Mouse (Mus musculus) CH12.LX (cell line): ENCODE measurements around the gene Nmrk1. TPM values are rescaled to one million over a fixed set of nuclear protein-coding genes. Genes with fewer than 3 reads are reported as not detected.

Experiments used
- DNase-seq: peaks from one replicate; pipeline ENCODE4 v3.0.0-alpha.2; 2013; ENCODE audit errors: extremely low read depth
- H3K27ac ChIP-seq: 2 replicates; pipeline ENCODE4 v1.5.1; 2012; ENCODE audit warnings: low read depth, mild to moderate bottlenecking, control low read depth, moderate library complexity; ENCODE audit not compliant: insufficient read depth
- H3K27me3 ChIP-seq: replicated peaks from 2 replicates; pipeline ENCODE3; 2012; ENCODE audit warnings: inconsistent platforms
- H3K36me3 ChIP-seq, 2 experiments: replicated peaks in 1 of 2; 2 replicates each; pipeline versions ENCODE3 to v1.6.1; 2012; ENCODE audit warnings: inconsistent platforms in 1 of 2, low read length in 1 of 2, mild to moderate bottlenecking in 1 of 2, mixed read lengths in 1 of 2, moderate library complexity in 1 of 2; ENCODE audit not compliant: control insufficient read depth in 1 of 2, insufficient read depth in 1 of 2
- H3K4me1 ChIP-seq, 2 experiments: 2 replicates each; pipeline ENCODE4 v1.6.1; 2012; ENCODE audit warnings: inconsistent platforms in 1 of 2, moderate library complexity in 1 of 2; ENCODE audit not compliant: insufficient read depth in 2 of 2, control insufficient read depth in 1 of 2
- H3K4me2 ChIP-seq: 2 replicates; pipeline ENCODE4 v1.6.1; 2012; ENCODE audit warnings: low read depth, mild to moderate bottlenecking, control low read depth; ENCODE audit not compliant: poor library complexity, insufficient read depth, severe bottlenecking
- H3K4me3 ChIP-seq, 3 experiments: fragments of 150-350 bp in 1 of 3; sonication (generic) in 1 of 3; replicated peaks in 1 of 3; 2 replicates each; pipeline versions ENCODE3 to v1.5.1; 2011 to 2012; ENCODE audit warnings: low read depth in 2 of 3, low read length in 2 of 3, mild to moderate bottlenecking in 2 of 3, moderate library complexity in 2 of 3, control low read depth in 1 of 3, improper control_type of control experiment in 1 of 3, inconsistent platforms in 1 of 3, mixed read lengths in 1 of 3; ENCODE audit not compliant: poor library complexity in 1 of 3
- H3K79me2 ChIP-seq: replicated peaks from 2 replicates; pipeline ENCODE4 v1.6.1; 2012; ENCODE audit warnings: mild to moderate bottlenecking, moderate library complexity; ENCODE audit not compliant: control insufficient read depth, poor library complexity, insufficient read depth, severe bottlenecking; ENCODE audit errors: extremely low read depth
- H3K9ac ChIP-seq: 2 replicates; pipeline ENCODE4 v1.6.1; 2012; ENCODE audit warnings: low read depth, mild to moderate bottlenecking, control low read depth, moderate library complexity; ENCODE audit not compliant: insufficient read depth
- H3K9me3 ChIP-seq: replicated peaks from 2 replicates; pipeline ENCODE3; 2012; ENCODE audit warnings: low read length, inconsistent platforms, mixed read lengths
- BHLHE40 ChIP-seq: IDR thresholded peaks from 2 replicates; pipeline ENCODE4 v1.6.1; 2011; ENCODE audit warnings: mild to moderate bottlenecking, low read depth, low read length, improper control_type of control experiment
- CHD1 ChIP-seq: IDR thresholded peaks from 2 replicates; pipeline ENCODE4 v1.6.1; 2012; ENCODE audit warnings: low read depth, low read length, improper control_type of control experiment, inconsistent platforms
- CHD2 ChIP-seq: IDR thresholded peaks from 2 replicates; pipeline ENCODE4 v1.6.1; 2011; ENCODE audit warnings: low read length, improper control_type of control experiment
- CTCF ChIP-seq, 2 experiments: IDR thresholded peaks in 1 of 2; conservative IDR thresholded peaks in 1 of 2; 2 replicates each; pipeline ENCODE4 v1.5.1; 2011 to 2012; ENCODE audit warnings: low read depth in 2 of 2, low read length in 2 of 2, improper control_type of control experiment in 1 of 2, inconsistent platforms in 1 of 2, mild to moderate bottlenecking in 1 of 2, moderate library complexity in 1 of 2
- E2F4 ChIP-seq: IDR thresholded peaks from 2 replicates; pipeline ENCODE4 v1.6.1; 2011; ENCODE audit warnings: low read depth, low read length, improper control_type of control experiment; ENCODE audit not compliant: insufficient replicate concordance
- ELF1 ChIP-seq: IDR thresholded peaks from 2 replicates; pipeline ENCODE4 v1.6.1; 2014; ENCODE audit warnings: low read depth, mild to moderate bottlenecking, inconsistent platforms, low read length, improper control_type of control experiment
- EP300 ChIP-seq: IDR thresholded peaks from 2 replicates; pipeline ENCODE4 v1.6.1; 2011; ENCODE audit warnings: low read length, improper control_type of control experiment
- ETS1 ChIP-seq: conservative IDR thresholded peaks from 2 replicates; pipeline ENCODE4 v1.6.1; 2012; ENCODE audit warnings: low read depth, mild to moderate bottlenecking, inconsistent platforms, low read length, improper control_type of control experiment, moderate library complexity
- GABPA ChIP-seq: IDR thresholded peaks from 2 replicates; pipeline ENCODE4 v1.6.1; 2012; ENCODE audit warnings: low read depth, low read length, improper control_type of control experiment, inconsistent platforms; ENCODE audit not compliant: insufficient replicate concordance
- HCFC1 ChIP-seq: IDR thresholded peaks from 2 replicates; pipeline ENCODE4 v1.6.1; 2012; ENCODE audit warnings: low read depth, mild to moderate bottlenecking, inconsistent platforms, low read length, improper control_type of control experiment
- IRF4 ChIP-seq: IDR thresholded peaks from 2 replicates; pipeline ENCODE4 v1.6.1; 2014; ENCODE audit warnings: low read depth, mild to moderate bottlenecking, inconsistent platforms, low read length, improper control_type of control experiment
- JUND ChIP-seq: conservative IDR thresholded peaks from 2 replicates; pipeline ENCODE4 v1.6.1; 2011; ENCODE audit warnings: low read depth, low read length, improper control_type of control experiment
- MAFK ChIP-seq: IDR thresholded peaks from 2 replicates; pipeline ENCODE4 v1.6.1; 2011; ENCODE audit warnings: low read length, improper control_type of control experiment; ENCODE audit not compliant: insufficient replicate concordance
- MAX ChIP-seq: IDR thresholded peaks from 2 replicates; pipeline ENCODE4 v1.6.1; 2011; ENCODE audit warnings: low read length, improper control_type of control experiment
- MAZ ChIP-seq: IDR thresholded peaks from 2 replicates; pipeline ENCODE4 v1.6.1; 2012; ENCODE audit warnings: low read depth, mild to moderate bottlenecking, inconsistent platforms, low read length, improper control_type of control experiment, moderate library complexity
- MEF2A ChIP-seq: IDR thresholded peaks from 2 replicates; pipeline ENCODE4 v1.6.1; 2014; ENCODE audit warnings: low read depth, mild to moderate bottlenecking, inconsistent platforms, low read length, improper control_type of control experiment, borderline replicate concordance
- MXI1 ChIP-seq: IDR thresholded peaks from 2 replicates; pipeline ENCODE4 v1.6.1; 2011; ENCODE audit warnings: mild to moderate bottlenecking, low read depth, low read length, improper control_type of control experiment
- MYC ChIP-seq: IDR thresholded peaks from 2 replicates; pipeline ENCODE4 v1.6.1; 2011; ENCODE audit warnings: low read depth, mild to moderate bottlenecking, improper control_type of control experiment, low read length
- NELFE ChIP-seq: IDR thresholded peaks from 2 replicates; pipeline ENCODE4 v1.6.1; 2011; ENCODE audit warnings: low read depth, low read length, improper control_type of control experiment
- NRF1 ChIP-seq: IDR thresholded peaks from 2 replicates; pipeline ENCODE4 v1.6.1; 2014; ENCODE audit warnings: low read depth, mild to moderate bottlenecking, inconsistent platforms, low read length, improper control_type of control experiment, moderate library complexity
- PAX5 ChIP-seq: IDR thresholded peaks from 2 replicates; pipeline ENCODE4 v1.6.1; 2012; ENCODE audit warnings: low read length, inconsistent platforms, mixed read lengths
- POLR2A ChIP-seq: IDR thresholded peaks from 2 replicates; pipeline ENCODE4 v1.6.1; 2011; ENCODE audit warnings: low read depth, mild to moderate bottlenecking, improper control_type of control experiment, low read length
- RCOR1 ChIP-seq: conservative IDR thresholded peaks from 2 replicates; pipeline ENCODE4 v1.6.1; 2012; ENCODE audit warnings: low read depth, mild to moderate bottlenecking, inconsistent platforms, low read length, improper control_type of control experiment
- SIN3A ChIP-seq: IDR thresholded peaks from 2 replicates; pipeline ENCODE4 v1.6.1; 2012; ENCODE audit warnings: low read length, improper control_type of control experiment, inconsistent platforms
- TBP ChIP-seq: conservative IDR thresholded peaks from 2 replicates; pipeline ENCODE4 v1.6.1; 2011; ENCODE audit warnings: low read depth, low read length, improper control_type of control experiment
- TCF12 ChIP-seq: IDR thresholded peaks from 2 replicates; pipeline ENCODE4 v1.6.1; 2014; ENCODE audit warnings: low read depth, mild to moderate bottlenecking, inconsistent platforms, low read length, improper control_type of control experiment
- UBTF ChIP-seq: IDR thresholded peaks from 2 replicates; pipeline ENCODE4 v1.6.1; 2012; ENCODE audit warnings: low read depth, mild to moderate bottlenecking, inconsistent platforms, low read length, improper control_type of control experiment, moderate library complexity
- USF1 ChIP-seq: IDR thresholded peaks from 2 replicates; pipeline ENCODE4 v1.6.1; 2014; ENCODE audit warnings: low read depth, mild to moderate bottlenecking, inconsistent platforms, low read length, improper control_type of control experiment
- USF2 ChIP-seq: conservative IDR thresholded peaks from 2 replicates; pipeline ENCODE4 v1.6.1; 2011; ENCODE audit warnings: low read depth, low read length, improper control_type of control experiment
- ZC3H11A ChIP-seq: IDR thresholded peaks from 2 replicates; pipeline ENCODE4 v1.6.1; 2012; ENCODE audit warnings: low read depth, mild to moderate bottlenecking, inconsistent platforms, low read length, improper control_type of control experiment
- ZKSCAN1 ChIP-seq: IDR thresholded peaks from 2 replicates; pipeline ENCODE4 v1.6.1; 2012; ENCODE audit warnings: low read depth, inconsistent platforms, low read length, improper control_type of control experiment, borderline replicate concordance
- ZNF384 ChIP-seq: IDR thresholded peaks from 2 replicates; pipeline ENCODE4 v1.6.1; 2012; ENCODE audit warnings: low read depth, low read length, improper control_type of control experiment, inconsistent platforms
- dilution Hi-C: fragments of 300-500 bp; cut with MboI; formaldehyde crosslinking; loops from 2 replicates; pipeline ENCODE4 v1.14.3; 2020; ENCODE audit warnings: low sequenced_read_pairs; ENCODE audit not compliant: extremely low pct_unique_long_range_greater_than_20kb, extremely low pct_ligation_motif_present
- in situ Hi-C: fragments of 300-500 bp; cut with MboI; formaldehyde crosslinking; loops from 3 replicates; pipeline ENCODE4 v1.14.3; 2019; ENCODE audit warnings: low sequenced_read_pairs, low pct_ligation_motif_present, low pct_unique_long_range_greater_than_20kb, mixed read lengths
- polyA plus RNA-seq: library from polyadenylated mRNA; unstranded; fragments of >175 nt; gene quantifications from 2 replicates; pipeline ENCODE4 v1.2.1, GENCODE M21; 2012; ENCODE audit warnings: low read depth; ENCODE audit not compliant: insufficient read length
- total RNA-seq, 2 experiments: library from RNA; depleted of rRNA; stranded (reverse); fragments of 300-350 nt in 1 of 2; fragments of >200 nt in 1 of 2; gene quantifications; 2 replicates each; pipeline ENCODE4 v1.2.3; 2012 to 2014

The Nmrk1 gene
- total and polyA plus RNA-seq, 3 experiments, result 9.7 to 10.1 (median 9.8) TPM

- Histone ChIP-seq H3K4me2 (no peak overlapping the region), H3K79me2 (no peaks in the 10 kb centered on the region), H3K27ac (no peak overlapping the region), H3K4me3 (no peak overlapping the region), H3K27me3 (no peaks in the 10 kb centered on the region), H3K9me3 (no peaks in the 10 kb centered on the region), H3K36me3 (no peaks in the 10 kb centered on the region), H3K4me1 (peaks cover 16 to 44% of the 10 kb centered on the region in 2 experiments), H3K9ac (no peak overlapping the region)
- dilution Hi-C loops (no loop called here), in situ Hi-C loops (no loop called here)
- TF ChIP-seq PAX5 (no peak), ZC3H11A (no peak), CHD2 (no peak), IRF4 (no peak), RCOR1 (no peak), SIN3A (no peak), E2F4 (no peak), CTCF (conservative IDR thresholded peaks at IDR 0.05 in 1 of 2, IDR thresholded peaks at IDR 0.05 in 1 of 2; ENCODE audit: low read depth in 2 of 2, low read length in 2 of 2) (no peak), MYC (no peak), TBP (no peak), NRF1 (no peak), TCF12 (no peak), POLR2A (no peak), JUND (no peak), MEF2A (no peak), MAFK (no peak; the same call in 1 of the 2 replicates), ZNF384 (no peak), ETS1 (no peak)
- no peak for DNase-seq
These were observed 29.9 kb downstream of the Nmrk1 start for GRCm38 (mm10) chr19:18661683-18662082.

GRCm38 (mm10) chr19:18663904-18664303 is 32.2 kb downstream of the Nmrk1 start:
- peak; percentile 61 for DNase-seq
- Histone ChIP-seq H3K9me3 (no peaks in the 10 kb centered on the region), H3K4me2 (peak overlapping the region; percentile 77), H3K79me2 (no peaks in the 10 kb centered on the region), H3K27ac (no peak overlapping the region), H3K36me3 (no peaks in the 10 kb centered on the region), H3K4me1 (peaks cover 15 to 40% of the 10 kb centered on the region in 2 experiments), H3K27me3 (no peaks in the 10 kb centered on the region), H3K9ac (peak overlapping the region; percentile 75), H3K4me3 (peak overlapping the region in 1 of 3 experiments; percentile 26)
- in situ Hi-C loops (no loop called here), dilution Hi-C loops (no loop called here)
- TF ChIP-seq EP300, result no peak
- no peak for TF ChIP-seq RCOR1
- no peak for TF ChIP-seq USF1
- TF ChIP-seq IRF4, result no peak
- no peak for TF ChIP-seq UBTF
- TF ChIP-seq ZNF384, result no peak
- no peak for TF ChIP-seq NELFE
- no peak for TF ChIP-seq MXI1
- TF ChIP-seq ETS1, result no peak
- no peak for TF ChIP-seq MAZ
- TF ChIP-seq MAFK, result no peak
- no peak for TF ChIP-seq ZKSCAN1
- TF ChIP-seq ELF1, result peak; percentile 75
- 0 out of 2 replicates have a peak, but pooled peaks have one; percentile 38 for TF ChIP-seq TBP
- TF ChIP-seq HCFC1, result peak; percentile 40; the same call in 1 of the 2 replicates
- TF ChIP-seq MAX, result peak; percentile 57; the same call in 1 of the 2 replicates
- TF ChIP-seq USF2, result no peak
- no peak for TF ChIP-seq TCF12
- TF ChIP-seq CTCF (conservative IDR thresholded peaks at IDR 0.05 in 1 of 2, IDR thresholded peaks at IDR 0.05 in 1 of 2; ENCODE audit: low read depth in 2 of 2, low read length in 2 of 2), result peak in 1 of 2 experiments; percentile 46; a peak in 2 of 4 replicates
- TF ChIP-seq BHLHE40, result no peak
- TF ChIP-seq ZC3H11A, result no peak
- no peak for TF ChIP-seq CHD1
- no peak for TF ChIP-seq JUND
- TF ChIP-seq GABPA, result no peak
